Mouse (Mus musculus): Measurements from ENCODE around the gene Ccs. TPM values are rescaled to one million over a fixed set of nuclear protein-coding genes. Genes with fewer than 3 reads are reported as not detected.
A peak's percentile ranks its signal among the peaks of the same experiment; 100 is the strongest.
"Not testable (repeated sequence)": the region's sequence is repeated elsewhere in the genome, so short reads cannot be mapped to it uniquely, and the experiment has no call there.

The Ccs gene
- polyA plus RNA-seq, 1 experiment, result 36.6 TPM

DNA sequence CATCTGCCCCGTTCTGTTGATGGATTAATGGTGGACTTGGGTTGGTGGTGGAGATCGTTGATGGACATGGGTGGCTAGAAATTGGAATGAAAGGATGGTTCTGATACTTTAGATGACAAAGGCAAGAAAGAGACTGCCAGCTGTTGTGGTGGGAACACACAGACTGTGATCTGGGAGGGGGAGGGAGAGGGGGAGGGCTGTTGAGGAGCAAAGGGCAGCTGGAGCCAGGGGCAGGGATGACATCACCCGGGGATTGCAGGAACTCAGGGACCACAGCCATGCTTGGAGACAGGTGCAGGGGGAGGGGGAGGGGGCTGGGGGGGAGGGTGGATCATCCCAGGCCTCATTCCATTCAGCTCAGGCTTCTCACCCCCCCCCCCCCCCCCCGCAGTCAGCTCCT is 37.1 kb upstream of the Ccs start:
- H3K4me1 ChIP-seq (ENCODE audit: control insufficient read depth, insufficient read depth, low read length), result peaks cover 2% of the 10 kb centered on the region
- H3K9ac ChIP-seq (ENCODE audit: low read depth, poor library complexity, severe bottlenecking), result 0 out of 2 replicates have a peak overlapping the region, but pooled peaks have one; percentile 13
- H3K9me3 ChIP-seq (replicated peaks; ENCODE audit: control insufficient read depth, insufficient read depth, low read length, poor library complexity, severe bottlenecking), result no peaks in the 10 kb centered on the region
- H3K4me3 ChIP-seq (ENCODE audit: low read depth, low read length), result no peak overlapping the region
- H3K27me3 ChIP-seq (ENCODE audit: control insufficient read depth, insufficient read depth, low read length, poor library complexity, severe bottlenecking), result no peaks in the 10 kb centered on the region
- H3K27ac ChIP-seq (ENCODE audit: insufficient read depth, low read length), result no peak overlapping the region
- H3K36me3 ChIP-seq (ENCODE audit: control insufficient read depth, insufficient read depth, low read length, poor library complexity, severe bottlenecking), result no peaks in the 10 kb centered on the region
- TF ChIP-seq CTCF (IDR thresholded peaks at IDR 0.05; ENCODE audit: low read depth, low read length) (no peak), EP300 (IDR thresholded peaks at IDR 0.05; ENCODE audit: insufficient read depth, low read depth, low read length) (no peak), POLR2A (IDR thresholded peaks at IDR 0.05; ENCODE audit: insufficient read depth, low read length) (no peak)

DNA sequence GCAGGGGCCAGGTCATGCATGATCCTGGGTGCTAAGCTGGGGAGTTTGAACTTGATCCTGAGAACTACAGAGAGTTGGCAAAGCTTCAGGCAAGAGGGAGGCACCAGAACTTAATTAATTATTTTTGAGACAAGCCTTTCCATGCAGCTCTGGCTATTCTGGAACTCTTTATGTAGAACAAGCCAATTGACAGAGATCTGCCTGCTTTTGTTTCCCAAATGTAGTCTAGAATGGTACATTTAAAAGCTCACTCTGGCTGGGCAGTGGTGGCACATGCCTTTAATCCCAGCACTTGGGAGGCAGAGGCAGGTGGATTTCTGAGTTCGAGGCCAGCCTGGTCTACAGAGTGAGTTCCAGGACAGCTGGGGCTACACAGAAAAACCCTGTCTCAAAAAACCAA is 35.5 kb upstream of the Ccs start:
- H3K9me3 ChIP-seq (replicated peaks; ENCODE audit: control insufficient read depth, insufficient read depth, low read length, poor library complexity, severe bottlenecking); H3K9ac ChIP-seq (ENCODE audit: low read depth, poor library complexity, severe bottlenecking); H3K27ac ChIP-seq (ENCODE audit: insufficient read depth, low read length); H3K4me3 ChIP-seq (ENCODE audit: low read depth, low read length); H3K27me3 ChIP-seq (ENCODE audit: control insufficient read depth, insufficient read depth, low read length, poor library complexity, severe bottlenecking); H3K4me1 ChIP-seq (ENCODE audit: control insufficient read depth, insufficient read depth, low read length); H3K36me3 ChIP-seq (ENCODE audit: control insufficient read depth, insufficient read depth, low read length, poor library complexity, severe bottlenecking): not testable (repeated sequence)

DNA sequence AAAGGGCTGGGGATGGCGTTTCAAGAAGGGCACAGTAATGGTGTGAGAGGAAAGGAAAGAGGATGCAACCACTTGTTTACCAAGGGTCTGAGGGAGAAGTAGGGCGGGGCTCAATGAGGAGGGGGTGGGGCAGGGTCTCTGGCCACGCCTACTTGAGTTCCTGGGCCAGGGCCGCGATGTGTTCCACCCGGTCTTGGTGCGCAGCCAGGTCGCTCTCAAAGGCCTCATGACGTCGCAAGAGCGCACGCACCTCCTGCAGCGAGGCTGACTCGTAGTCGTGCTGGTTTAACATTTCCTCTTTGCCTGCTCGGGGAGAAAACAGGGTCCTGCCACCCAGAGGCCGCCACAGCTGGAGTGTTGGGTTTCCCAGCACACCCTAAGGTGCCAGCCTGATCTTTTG is 26.0 kb upstream of the Ccs start:
- Histone ChIP-seq H3K4me3 (ENCODE audit: low read depth, low read length) (peak overlapping the region; percentile 31), H3K4me1 (ENCODE audit: control insufficient read depth, insufficient read depth, low read length) (peaks cover 6% of the 10 kb centered on the region), H3K9me3 (replicated peaks; ENCODE audit: control insufficient read depth, insufficient read depth, low read length, poor library complexity, severe bottlenecking) (no peaks in the 10 kb centered on the region), H3K36me3 (ENCODE audit: control insufficient read depth, insufficient read depth, low read length, poor library complexity, severe bottlenecking) (no peaks in the 10 kb centered on the region), H3K27ac (ENCODE audit: insufficient read depth, low read length) (no peak overlapping the region), H3K9ac (ENCODE audit: low read depth, poor library complexity, severe bottlenecking) (no peak overlapping the region), H3K27me3 (ENCODE audit: control insufficient read depth, insufficient read depth, low read length, poor library complexity, severe bottlenecking) (no peaks in the 10 kb centered on the region)
- TF ChIP-seq CTCF (IDR thresholded peaks at IDR 0.05; ENCODE audit: low read depth, low read length) (no peak), EP300 (IDR thresholded peaks at IDR 0.05; ENCODE audit: insufficient read depth, low read depth, low read length) (0 out of 2 replicates have a peak, but pooled peaks have one; percentile 25)

DNA sequence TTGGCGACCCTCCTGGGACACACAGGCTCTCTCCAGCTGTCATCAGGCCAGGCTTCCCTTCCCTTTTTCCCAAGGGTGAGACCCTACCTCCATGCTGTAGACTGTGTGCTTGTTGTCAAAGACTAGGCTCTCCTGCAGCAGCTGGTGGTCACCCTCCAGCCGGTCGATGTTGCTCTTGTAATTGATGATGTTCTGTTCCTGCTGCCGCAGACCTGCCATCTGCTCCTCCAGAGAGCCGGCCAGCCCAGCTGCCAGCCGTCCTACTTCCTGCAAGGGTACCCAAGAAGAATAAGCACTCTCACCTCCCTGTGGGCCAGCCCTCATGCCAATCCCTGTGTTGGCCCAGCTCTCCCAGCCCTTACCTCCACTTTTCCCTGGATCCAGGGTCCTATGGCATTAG is 23.9 kb upstream of the Ccs start:
- Histone ChIP-seq H3K4me3 (ENCODE audit: low read depth, low read length) (no peak overlapping the region), H3K27ac (ENCODE audit: insufficient read depth, low read length) (no peak overlapping the region), H3K4me1 (ENCODE audit: control insufficient read depth, insufficient read depth, low read length) (peaks cover 6% of the 10 kb centered on the region), H3K27me3 (ENCODE audit: control insufficient read depth, insufficient read depth, low read length, poor library complexity, severe bottlenecking) (no peaks in the 10 kb centered on the region), H3K36me3 (ENCODE audit: control insufficient read depth, insufficient read depth, low read length, poor library complexity, severe bottlenecking) (no peaks in the 10 kb centered on the region), H3K9me3 (replicated peaks; ENCODE audit: control insufficient read depth, insufficient read depth, low read length, poor library complexity, severe bottlenecking) (no peaks in the 10 kb centered on the region), H3K9ac (ENCODE audit: low read depth, poor library complexity, severe bottlenecking) (no peak overlapping the region)
- TF ChIP-seq EP300 (IDR thresholded peaks at IDR 0.05; ENCODE audit: insufficient read depth, low read depth, low read length) (no peak), POLR2A (IDR thresholded peaks at IDR 0.05; ENCODE audit: insufficient read depth, low read length) (no peak), CTCF (IDR thresholded peaks at IDR 0.05; ENCODE audit: low read depth, low read length) (no peak)

DNA sequence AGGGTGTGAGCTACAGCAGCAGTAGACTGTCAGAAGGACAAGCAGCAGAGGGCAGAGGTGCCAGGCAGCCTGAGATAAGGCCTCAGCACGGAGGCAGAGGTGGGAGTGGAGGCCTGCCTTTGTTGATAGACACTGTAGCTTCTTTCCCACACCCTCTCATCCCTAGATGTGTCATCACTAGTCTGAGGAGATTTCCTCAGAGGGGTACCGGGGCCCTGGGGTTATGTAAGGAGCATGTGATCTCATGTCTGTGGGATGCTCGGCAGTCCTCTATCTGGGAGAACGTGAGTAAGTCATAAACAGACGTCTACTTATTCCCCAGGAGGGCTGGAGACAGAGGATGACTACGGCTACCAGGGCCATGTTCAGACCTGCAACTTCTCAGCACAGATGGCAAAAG is 19.9 kb upstream of the Ccs start:
- Histone ChIP-seq H3K27ac (ENCODE audit: insufficient read depth, low read length) (no peak overlapping the region), H3K4me1 (ENCODE audit: control insufficient read depth, insufficient read depth, low read length) (no peaks in the 10 kb centered on the region), H3K4me3 (ENCODE audit: low read depth, low read length) (no peak overlapping the region), H3K9me3 (replicated peaks; ENCODE audit: control insufficient read depth, insufficient read depth, low read length, poor library complexity, severe bottlenecking) (no peaks in the 10 kb centered on the region), H3K36me3 (ENCODE audit: control insufficient read depth, insufficient read depth, low read length, poor library complexity, severe bottlenecking) (no peaks in the 10 kb centered on the region), H3K27me3 (ENCODE audit: control insufficient read depth, insufficient read depth, low read length, poor library complexity, severe bottlenecking) (no peaks in the 10 kb centered on the region), H3K9ac (ENCODE audit: low read depth, poor library complexity, severe bottlenecking) (no peak overlapping the region)
- TF ChIP-seq EP300 (IDR thresholded peaks at IDR 0.05; ENCODE audit: insufficient read depth, low read depth, low read length) (no peak), POLR2A (IDR thresholded peaks at IDR 0.05; ENCODE audit: insufficient read depth, low read length) (no peak), CTCF (IDR thresholded peaks at IDR 0.05; ENCODE audit: low read depth, low read length) (no peak)

DNA sequence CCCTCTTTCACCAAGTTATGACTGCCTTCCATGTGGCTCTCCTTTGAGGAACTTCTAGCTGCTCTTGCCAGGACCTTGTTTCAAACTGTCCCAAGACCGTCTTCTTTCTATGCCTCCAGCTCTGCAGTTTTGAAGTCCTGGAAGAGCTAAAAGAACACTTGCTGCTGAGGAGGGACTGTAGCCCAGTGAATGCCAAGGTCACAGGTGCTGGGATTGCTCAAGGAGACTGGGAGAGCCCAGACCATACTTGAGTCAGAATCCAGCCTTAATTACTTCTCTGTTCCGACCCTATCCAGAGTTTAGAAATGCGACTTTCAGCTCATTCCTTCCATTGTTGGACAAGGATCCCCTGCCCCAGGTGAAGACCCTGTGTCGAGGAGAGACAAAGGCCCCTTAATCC is 16.8 kb upstream of the Ccs start:
- H3K9ac ChIP-seq (ENCODE audit: low read depth, poor library complexity, severe bottlenecking), result no peak overlapping the region
- no peaks in the 10 kb centered on the region for H3K27me3 ChIP-seq (ENCODE audit: control insufficient read depth, insufficient read depth, low read length, poor library complexity, severe bottlenecking)
- no peaks in the 10 kb centered on the region for H3K36me3 ChIP-seq (ENCODE audit: control insufficient read depth, insufficient read depth, low read length, poor library complexity, severe bottlenecking)
- no peak overlapping the region for H3K27ac ChIP-seq (ENCODE audit: insufficient read depth, low read length)
- no peaks in the 10 kb centered on the region for H3K4me1 ChIP-seq (ENCODE audit: control insufficient read depth, insufficient read depth, low read length)
- no peaks in the 10 kb centered on the region for H3K9me3 ChIP-seq (replicated peaks; ENCODE audit: control insufficient read depth, insufficient read depth, low read length, poor library complexity, severe bottlenecking)
- H3K4me3 ChIP-seq (ENCODE audit: low read depth, low read length), result no peak overlapping the region
- no peak for TF ChIP-seq CTCF (IDR thresholded peaks at IDR 0.05; ENCODE audit: low read depth, low read length)
- no peak for TF ChIP-seq POLR2A (IDR thresholded peaks at IDR 0.05; ENCODE audit: insufficient read depth, low read length)
- TF ChIP-seq EP300 (IDR thresholded peaks at IDR 0.05; ENCODE audit: insufficient read depth, low read depth, low read length), result no peak

Data from ES-Bruce4 (cell line).